Mouse (Mus musculus) cortical plate, adult 2 months (tissue): ENCODE data around the gene March2.

Source experiments
- CTCF ChIP-seq: fragments of 200-500 bp; IDR thresholded peaks from 2 replicates; pipeline ENCODE4 v1.5.1; 2011; ENCODE audit warnings: mild to moderate bottlenecking, control low read depth, low read length; ENCODE audit not compliant: insufficient read depth; ENCODE audit errors: extremely low read depth
- POLR2A ChIP-seq: fragments of 200-500 bp; IDR thresholded peaks from 2 replicates; pipeline ENCODE4 v1.6.1; 2011; ENCODE audit warnings: mild to moderate bottlenecking, low read length, control low read depth; ENCODE audit not compliant: insufficient read depth; ENCODE audit errors: extremely low read depth

DNA sequence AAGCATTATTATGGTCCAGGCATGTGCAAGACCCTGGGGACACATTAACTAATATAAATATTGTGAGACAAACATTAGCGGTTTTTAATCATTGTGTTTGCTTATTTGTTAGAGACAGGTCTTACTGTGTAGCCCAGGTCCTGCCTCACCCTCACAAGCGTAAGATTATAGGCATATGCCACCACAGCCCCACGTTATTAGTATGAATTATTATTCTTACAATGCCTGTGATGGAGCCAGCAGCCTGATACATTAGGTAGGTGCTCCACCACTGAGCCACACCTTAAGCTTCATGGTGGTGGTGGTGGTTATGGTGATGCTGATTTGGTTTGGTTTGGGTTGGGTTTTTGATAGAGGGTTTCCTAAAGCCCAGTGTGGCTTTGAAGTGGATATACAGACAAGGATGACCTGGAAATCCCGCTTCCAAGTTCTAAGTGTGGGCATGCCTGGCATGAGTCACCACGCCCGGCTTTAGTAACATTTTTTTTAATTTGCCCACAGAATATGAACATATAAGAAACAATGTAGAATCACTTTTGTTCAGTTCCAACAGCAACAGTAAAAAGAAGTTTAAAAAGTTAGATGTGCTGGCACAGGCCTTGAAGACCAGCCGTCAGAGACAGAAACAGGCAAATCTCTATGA lies 1.4 kb upstream of the March2 start:
- TF ChIP-seq CTCF, result no peak
- TF ChIP-seq POLR2A, result no peak
